Mouse (Mus musculus) liver, adult 2 months (tissue): ENCODE measurements around the gene Hist1h3g.

Experiments
- CTCF ChIP-seq: fragments of 200-500 bp; IDR thresholded peaks from 2 replicates; pipeline ENCODE4 v1.5.1; 2011; ENCODE audit warnings: low read depth, low read length, control low read depth
- POLR2A ChIP-seq: fragments of 200-500 bp; IDR thresholded peaks from 2 replicates; pipeline ENCODE4 v1.6.1; 2011; ENCODE audit warnings: low read length, control low read depth; ENCODE audit not compliant: insufficient read depth; ENCODE audit errors: extremely low read depth

DNA sequence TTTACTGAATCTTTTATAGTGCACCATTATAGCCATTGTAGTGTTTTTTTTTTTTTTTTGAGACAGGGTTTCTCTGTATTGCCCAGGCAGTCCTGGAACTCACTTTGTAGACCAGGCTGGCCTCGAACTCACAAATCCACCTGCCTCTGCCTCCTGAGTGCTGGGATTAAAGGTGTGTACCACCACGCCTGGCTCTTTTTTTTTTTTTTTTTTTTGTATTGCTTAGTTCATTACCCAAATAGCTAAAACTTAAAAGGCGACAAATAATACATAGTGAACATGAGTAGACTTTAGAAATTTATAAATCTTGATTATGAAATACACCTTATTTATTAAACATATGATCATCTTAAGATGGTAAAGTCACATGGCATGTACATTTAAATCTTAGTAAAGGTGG is 6.3 kb downstream of the Hist1h3g start:
- TF ChIP-seq CTCF: no peak
- TF ChIP-seq POLR2A: no peak
